Mouse (Mus musculus) left cerebral cortex, postnatal 10 days (tissue): ENCODE results near the gene Slc24a2. TPM values are rescaled to one million over a fixed set of nuclear protein-coding genes. Genes with fewer than 3 reads are reported as not detected.

ENCODE experiments used
- DNase-seq, 2 experiments: peaks; one replicate each; pipeline ENCODE4 v3.0.0; 2021 to 2022; ENCODE audit warnings: low spot score in 2 of 2, mixed read lengths in 1 of 2; ENCODE audit errors: extremely low spot score in 1 of 2
- intact Hi-C: fragments of 180-260 bp; cut with DNase I; formaldehyde crosslinking; loops from one replicate; pipeline ENCODE4 v1.15.1; 2025
- total RNA-seq, 2 experiments: library from RNA; stranded (reverse); gene quantifications; 2 replicates each; pipeline ENCODE4 v1.2.3; 2021

Slc24a2 gene
- total RNA-seq, 2 experiments from 2014 or later, result 107 to 121 TPM

DNA sequence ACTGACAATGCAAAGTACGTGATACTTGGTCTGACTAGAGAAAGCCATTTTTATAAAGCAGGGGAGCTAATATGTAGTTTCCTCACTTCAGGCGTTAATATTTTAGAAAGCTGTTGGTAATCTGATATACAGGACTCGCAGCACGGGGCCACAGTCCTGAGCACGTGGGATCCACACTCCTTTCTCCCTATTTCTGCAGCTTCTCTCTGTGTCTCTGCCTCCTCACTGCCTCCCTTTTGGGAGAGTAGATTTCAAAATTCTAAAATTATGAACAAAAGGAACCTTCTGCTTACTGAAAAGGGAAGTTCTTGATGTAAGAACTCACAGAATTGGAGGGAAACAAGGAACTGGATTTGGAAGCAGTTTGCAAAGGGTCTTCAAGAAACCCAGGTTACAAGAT lies 97.8 kb downstream of the Slc24a2 start:
- DNase-seq, result no peak
- intact Hi-C loops, result no loop called here

DNA sequence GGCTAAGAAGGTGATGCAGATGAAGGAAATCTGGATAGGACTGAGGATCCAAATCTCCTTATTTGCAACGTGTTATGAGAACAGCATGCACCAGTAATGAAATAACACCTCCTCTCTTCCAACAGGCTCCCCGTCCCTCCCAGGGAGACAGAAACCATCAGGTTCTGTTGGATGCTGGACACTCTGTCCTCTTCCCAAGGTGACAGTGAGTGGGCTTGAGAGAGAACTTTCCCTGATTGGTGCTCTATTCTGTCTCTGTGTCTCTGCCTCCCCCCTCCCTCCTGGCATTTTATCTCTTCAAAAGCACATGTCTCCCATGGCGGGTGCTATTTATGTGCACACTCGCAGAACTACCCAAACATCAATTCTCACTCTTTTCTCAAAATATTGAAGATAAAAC lies 103.5 kb downstream of the Slc24a2 start:
- DNase-seq, result no peak
- intact Hi-C loops, result no loop called here

DNA sequence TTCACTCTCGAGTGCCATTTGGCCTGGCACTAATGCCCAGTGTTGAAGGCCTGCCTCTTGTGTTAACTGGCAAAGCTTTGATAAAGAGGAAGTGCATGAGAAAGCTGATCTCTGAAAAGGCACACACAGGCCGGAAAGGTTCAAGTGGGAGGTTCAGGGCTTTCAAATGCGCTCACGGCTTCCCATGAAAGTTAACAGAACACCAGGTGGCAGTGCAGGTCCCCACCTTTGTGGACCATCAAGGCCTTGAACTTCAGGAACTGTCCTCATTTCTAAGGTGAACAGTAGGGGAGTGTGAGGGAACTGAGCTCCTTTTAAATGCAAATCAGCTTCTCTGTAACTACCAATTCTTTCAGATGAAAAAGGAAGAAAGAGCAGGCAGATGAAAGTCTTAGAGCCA lies 110.5 kb downstream of the Slc24a2 start:
- DNase-seq, result no peak
- intact Hi-C loops, result no loop called here

DNA sequence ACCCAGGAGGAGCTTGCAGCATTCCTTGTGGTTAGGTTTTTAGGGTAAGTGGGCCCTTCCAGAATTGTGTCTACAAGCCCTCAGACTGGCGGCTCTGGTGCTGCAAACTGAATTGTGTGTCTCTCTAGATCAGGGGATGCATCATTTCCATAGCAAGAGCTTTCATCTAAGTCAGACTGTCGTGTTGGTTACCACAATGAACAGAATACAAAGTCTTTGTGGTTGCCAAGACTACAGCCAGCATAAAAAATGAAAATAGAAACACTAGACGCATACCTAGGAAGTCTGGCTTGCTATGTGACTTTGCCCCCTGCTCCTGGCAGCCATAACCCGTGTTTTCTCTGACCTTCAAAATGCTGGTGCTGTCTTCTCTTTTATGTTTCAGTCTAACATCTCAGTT lies 114.6 kb downstream of the Slc24a2 start:
- intact Hi-C loops, result no loop called here
- no peak for DNase-seq

DNA sequence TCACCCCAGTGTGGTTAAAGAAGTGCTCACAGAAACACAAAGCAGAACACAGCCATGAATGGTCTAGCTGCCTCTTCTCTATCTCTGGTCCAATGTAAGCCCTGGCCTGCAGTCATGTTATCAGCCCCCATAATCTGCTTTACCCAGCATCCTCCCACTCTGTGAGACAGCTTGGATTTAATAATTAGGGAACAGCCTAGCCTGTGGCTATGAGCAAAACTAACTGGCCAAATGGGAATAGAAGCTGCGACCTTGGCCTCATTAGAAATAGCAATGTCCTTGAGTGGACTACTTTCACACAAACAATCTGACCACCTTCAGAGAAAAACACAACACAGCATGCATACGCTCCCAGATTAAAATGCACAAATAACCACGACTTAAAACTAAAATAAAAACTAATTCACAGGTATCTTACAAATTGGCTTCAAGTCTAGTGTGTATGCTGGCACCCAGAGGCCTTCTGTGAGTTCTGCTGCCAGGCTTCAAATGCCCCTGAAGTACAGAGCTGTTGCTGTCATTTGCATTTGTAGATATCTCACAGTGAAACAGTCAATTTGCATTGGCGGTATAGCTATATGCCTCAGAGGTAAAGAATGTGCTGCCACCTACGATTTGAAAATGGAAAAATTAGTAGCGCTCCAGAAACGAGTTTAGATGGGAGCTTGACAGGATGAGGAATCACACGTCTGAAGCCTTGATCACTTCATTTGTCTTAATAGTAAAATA lies 120.8 kb downstream of the Slc24a2 start:
- intact Hi-C loops, result no loop called here
- no peak for DNase-seq

DNA sequence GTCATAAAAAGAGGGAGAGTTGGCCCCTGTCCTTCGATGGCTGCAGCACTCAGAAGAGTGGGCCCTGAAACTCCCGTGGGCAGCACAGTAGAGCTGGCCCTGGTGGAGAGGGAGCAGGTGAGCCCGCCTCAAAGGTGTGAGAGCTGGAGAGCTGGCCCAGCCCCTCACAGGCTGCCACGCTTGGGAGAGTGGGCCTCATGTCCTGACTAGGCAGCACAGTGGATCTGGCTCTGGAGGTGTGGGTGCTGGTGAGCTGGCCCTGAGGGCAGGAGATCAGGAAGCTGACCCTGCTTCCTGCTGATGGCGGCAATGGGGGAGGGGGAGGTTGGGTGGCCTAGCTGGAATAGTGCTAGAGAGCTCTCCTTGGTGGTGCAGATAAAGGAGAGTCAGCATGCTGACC lies 129.3 kb downstream of the Slc24a2 start:
- no peak for DNase-seq
- intact Hi-C loops, result no loop called here

DNA sequence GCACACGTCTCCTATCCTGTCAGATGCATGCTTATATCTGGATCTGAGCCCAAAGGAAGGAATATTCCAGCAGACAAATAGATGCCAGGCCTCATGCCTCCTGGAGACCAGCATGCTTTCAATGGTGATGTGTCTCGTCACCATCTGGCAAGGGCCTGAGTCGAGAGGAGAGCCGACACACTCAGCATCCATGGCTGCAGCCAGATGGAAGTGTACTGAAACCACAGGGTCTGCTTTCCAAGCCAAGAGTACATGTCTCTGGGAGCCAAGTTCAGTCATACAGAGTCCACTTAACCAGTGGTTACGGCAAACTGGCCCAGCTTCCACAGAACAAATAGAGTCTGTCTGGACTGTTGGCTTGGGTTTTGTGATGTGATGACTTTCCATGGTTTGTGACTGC lies 134.1 kb downstream of the Slc24a2 start:
- intact Hi-C loops, result no loop called here
- peak in 1 of 2 experiments; percentile 27 for DNase-seq

DNA sequence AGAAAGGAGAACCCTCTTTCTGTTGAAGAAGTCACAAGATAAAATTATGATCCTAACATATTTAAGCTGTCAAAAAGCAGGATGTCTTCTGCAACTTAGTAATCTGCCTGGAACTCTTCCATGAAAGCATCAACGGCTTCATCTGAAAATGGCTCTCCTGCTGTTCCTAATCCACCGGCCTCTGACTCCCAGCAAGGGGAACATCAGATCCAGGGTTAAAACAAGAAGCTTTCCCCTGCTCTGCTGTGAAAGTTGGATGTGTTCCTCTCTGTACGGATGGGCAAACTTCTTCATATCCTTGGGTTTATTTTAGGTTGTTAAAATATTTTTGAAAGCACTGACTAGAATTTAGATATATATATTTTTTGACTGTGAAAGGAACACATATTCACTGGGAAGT lies 136.7 kb downstream of the Slc24a2 start:
- peak in 1 of 2 experiments; percentile 26 for DNase-seq
- intact Hi-C loops, result no loop called here

DNA sequence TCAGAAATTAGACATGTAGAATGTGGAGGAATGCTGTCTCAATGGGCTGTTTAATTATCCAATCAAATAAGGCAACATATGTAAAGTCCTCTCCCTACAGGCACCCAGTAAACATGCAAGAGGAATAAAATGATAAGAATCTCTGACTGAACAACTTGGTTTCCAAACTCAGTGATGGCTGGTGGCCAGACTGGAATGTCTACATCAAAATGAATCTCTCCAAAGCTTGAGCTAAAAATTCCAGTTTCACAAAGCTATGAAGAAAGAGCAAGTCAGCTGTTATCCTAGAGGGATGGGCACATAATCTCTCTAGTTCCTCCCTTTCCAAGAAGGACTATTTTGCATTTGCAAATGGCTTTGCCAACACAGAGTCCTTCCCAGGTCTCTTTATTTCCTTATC lies 139.4 kb downstream of the Slc24a2 start:
- intact Hi-C loops, result no loop called here
- peak in 1 of 2 experiments; percentile 47 for DNase-seq

DNA sequence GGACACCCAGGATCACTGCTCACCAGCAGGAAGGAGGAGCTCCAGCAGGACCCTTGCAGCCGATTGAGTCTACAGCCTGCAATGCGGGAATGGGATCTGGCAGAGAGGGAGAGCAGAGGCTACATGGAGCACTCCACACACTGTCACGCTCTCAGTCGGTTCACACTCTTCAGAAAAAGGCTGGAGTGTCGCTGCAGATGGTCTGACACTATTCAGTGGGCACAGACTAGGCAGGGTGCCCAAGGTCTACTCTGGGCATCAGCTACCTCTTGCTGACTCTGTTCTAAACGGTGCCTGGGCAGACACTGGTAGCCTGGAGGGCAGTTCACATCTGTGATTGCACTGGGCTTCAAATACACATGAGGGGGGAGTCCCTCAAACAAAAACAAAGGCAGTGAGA lies 141.6 kb downstream of the Slc24a2 start:
- intact Hi-C loops, result no loop called here
- DNase-seq, result peak; percentile 23 to 32

DNA sequence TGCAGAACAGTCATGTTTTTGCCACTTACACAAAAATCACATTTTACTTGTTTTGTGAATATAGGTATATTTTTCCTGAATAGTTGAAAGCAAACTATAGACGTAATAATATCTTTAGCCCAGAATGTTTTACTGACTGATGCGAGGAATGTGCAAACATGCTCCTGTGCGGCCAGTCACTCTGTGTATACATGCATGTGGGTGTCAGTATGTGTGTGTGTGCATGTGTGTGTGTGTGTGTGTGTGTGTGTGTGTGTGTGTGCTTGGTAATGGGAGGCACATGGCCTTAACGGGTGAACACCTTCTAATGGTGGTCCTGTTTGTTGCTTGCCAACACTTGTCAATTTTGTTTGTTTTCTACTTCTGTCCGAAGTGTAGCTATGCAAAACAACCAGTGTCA lies 142.7 kb downstream of the Slc24a2 start:
- intact Hi-C loops, result no loop called here
- DNase-seq, result no peak

DNA sequence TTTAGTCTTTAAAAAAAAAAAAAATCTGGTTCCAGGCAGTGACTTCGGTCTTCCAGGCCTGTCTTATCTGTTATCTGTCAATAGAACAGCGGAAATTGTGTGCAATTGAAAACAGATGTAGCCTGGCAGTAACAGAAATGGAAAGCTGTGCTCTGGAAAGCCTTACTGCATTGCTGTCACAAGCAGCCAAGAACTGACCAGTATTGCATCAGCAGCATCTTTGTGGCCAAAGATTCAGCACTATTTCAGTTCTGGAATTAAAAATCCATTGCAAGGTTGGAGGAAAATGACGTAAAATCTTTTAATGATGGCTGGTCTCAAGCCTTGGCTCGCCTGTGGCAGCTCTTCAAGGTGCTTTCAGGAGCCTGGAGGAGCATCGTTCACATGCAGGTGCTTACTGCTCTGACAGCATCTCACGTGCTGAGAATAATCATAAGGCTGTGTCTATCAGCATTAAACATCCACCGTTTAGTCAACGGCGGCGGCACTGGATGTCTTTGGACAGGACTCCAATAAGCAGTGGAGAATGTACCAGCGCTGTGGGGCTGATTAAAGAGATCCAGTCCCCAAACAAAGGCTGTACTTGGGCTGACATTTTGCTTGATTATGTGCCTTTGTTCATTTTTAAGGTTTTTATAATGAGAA lies 143.2 kb downstream of the Slc24a2 start:
- intact Hi-C loops, result no loop called here

DNA sequence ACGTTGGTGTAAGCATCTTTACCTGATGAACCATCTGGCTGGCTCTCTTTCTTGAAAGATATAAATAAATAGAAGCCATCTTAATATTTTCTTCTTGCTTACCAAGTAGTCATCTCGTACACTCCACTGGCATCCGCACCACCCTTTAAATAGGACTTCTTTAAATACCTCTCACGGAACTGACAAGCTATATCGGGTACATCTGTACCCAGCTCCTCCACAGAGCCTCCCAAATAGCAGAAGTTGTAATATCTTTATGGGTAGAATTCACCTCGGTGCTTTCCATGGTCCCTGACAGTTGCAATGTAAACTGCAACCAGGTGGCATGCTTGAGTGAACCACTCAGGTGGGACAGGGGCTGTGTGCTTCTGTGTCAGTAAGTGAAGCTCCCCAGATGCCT lies 149.0 kb downstream of the Slc24a2 start:
- intact Hi-C loops, result no loop called here
- DNase-seq, result no peak

More for the DNA sequence above, 143.2 kb downstream of the Slc24a2 start:
- no peak for DNase-seq

DNA sequence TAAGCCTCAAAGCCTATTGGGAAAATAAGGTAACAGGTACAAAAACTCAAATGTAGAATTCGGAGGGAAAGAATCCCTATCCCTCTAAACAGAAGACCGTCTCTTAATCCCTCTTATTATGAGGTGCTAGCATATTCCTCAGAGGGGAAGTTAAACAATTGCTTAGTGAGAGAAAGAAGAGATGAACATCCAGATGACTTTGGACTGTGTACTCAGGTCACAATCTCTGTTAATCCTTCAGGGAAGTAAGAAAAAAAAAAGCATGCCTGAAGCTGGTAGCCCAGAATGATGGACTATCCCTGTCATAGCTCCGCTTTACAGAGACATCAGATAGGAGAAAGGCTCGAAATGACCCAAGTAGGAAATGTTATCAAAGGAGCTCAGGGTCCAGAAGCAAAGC lies 151.0 kb downstream of the Slc24a2 start:
- intact Hi-C loops, result no loop called here
- DNase-seq, result no peak

DNA sequence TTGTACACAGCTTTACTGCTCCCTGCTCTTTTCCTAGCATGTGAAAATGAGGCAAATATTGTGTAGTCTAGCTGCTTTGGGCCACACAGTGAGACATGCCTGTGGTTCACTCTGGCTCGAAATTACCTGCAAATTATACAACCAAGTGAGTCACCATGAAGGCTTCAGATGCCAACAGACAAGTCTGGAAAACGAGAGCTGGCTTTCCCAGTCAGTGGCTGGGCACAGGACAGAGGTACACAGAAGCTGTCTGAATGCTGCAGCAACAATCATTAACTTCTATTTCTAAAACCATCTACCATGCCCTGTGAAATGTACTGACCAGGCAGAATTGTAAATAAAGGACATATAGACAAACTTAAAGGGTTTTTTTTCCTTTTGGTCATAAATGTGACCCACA lies 151.6 kb downstream of the Slc24a2 start:
- intact Hi-C loops, result no loop called here

DNA sequence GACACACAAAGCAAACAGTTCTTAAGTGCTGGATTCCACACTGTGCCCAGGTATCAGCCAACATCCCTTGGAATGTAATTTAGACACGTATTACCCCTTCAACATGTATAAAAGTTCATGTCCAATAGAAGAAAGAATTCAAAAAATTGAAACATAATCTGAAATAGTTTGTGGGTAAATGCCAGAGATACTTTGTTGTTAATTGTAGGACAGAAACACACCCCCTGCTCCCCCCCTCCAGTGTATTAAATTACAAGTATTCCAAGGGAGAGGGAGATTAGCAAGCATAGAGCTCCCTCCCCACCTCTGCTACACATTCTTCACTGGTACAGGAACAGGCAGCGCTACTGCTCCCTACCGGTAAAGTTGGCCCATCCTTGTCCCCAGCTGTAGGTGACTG lies 154.5 kb downstream of the Slc24a2 start:
- DNase-seq, result no peak
- intact Hi-C loops, result no loop called here

More for the DNA sequence above, 151.6 kb downstream of the Slc24a2 start:
- DNase-seq, result no peak

DNA sequence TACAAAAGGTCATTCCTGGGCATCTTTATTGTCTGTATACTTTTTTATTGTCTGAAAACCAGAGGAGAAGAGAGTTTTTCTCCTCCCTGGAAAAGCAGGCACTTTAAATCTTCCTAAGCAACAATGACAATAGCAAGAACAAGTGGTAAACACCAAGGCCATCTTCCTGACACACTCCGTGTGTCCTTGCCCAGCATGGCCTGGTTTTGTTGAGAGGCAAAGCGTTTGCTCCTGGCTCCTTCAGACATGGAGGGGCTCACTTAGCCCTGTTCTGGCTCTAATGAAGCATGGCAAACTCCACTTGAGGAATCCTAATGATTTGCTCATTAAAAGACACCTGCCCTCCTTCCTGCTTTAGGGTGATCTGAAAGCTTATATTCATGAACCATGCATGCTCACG lies 162.2 kb downstream of the Slc24a2 start:
- intact Hi-C loops, result no loop called here
- no peak for DNase-seq

DNA sequence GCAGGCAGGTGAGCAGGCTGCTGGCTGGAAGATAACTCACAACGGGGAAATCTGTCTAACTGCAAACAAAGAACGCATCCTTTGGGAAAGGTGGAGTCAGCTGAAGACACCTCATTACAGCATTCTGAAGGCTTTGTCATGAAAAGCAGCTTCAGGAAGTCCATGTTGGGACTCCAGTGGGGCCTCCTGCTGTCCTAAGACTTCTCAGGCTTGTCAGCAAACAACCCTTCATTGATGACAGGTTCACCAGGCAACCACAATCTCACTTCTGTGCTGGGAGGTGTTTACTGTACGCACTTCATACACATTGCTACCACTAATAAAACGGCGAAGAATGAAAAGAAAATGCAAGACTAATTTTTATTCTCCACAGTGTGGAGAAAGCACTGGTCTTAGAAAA lies 165.1 kb downstream of the Slc24a2 start:
- DNase-seq, result no peak
- intact Hi-C loops, result no loop called here

DNA sequence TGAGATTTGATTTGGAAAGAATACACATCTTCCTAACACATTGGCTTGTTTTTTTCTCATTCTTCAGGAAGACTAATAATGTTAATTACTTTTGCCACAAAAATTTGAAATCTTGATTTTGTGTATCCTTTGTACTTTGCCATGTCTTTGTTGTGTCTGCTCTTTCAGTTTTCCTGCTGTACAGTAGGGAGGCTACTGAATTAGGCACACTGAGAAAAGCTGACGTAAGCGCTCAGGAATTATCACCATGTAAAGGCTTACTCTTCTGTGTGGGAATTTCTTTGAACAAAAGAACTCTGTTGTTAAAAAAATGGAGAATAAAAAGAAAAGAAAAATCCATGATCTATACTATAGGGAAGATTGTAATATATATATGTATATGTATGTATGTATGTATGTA lies 165.7 kb downstream of the Slc24a2 start:
- no peak for DNase-seq
- intact Hi-C loops, result no loop called here

DNA sequence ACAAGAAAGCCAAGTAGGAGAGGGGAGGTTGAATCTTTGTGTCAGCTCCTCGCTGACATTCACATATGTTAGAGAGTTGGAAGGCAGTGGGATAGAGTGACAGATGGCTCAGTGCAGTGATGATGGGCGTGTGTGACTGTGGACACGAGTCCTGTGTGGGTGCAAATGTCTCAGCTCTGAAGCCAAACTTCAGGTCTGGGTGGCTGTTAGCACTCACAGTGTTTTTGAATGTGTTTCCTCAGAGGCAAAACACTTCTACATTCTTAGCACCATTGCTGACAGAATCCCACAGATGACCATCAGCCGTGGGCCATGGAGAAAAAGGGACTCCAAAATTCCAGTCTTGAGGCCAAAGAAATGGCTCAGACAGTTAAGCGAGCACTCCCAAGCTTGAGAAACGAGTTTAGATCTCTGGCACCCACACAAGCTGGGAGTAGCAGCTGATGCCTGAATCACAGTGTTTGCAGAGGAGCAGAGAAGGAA lies 167.5 kb downstream of the Slc24a2 start:
- intact Hi-C loops, result no loop called here
- DNase-seq, result peak in 1 of 2 experiments; percentile 29

DNA sequence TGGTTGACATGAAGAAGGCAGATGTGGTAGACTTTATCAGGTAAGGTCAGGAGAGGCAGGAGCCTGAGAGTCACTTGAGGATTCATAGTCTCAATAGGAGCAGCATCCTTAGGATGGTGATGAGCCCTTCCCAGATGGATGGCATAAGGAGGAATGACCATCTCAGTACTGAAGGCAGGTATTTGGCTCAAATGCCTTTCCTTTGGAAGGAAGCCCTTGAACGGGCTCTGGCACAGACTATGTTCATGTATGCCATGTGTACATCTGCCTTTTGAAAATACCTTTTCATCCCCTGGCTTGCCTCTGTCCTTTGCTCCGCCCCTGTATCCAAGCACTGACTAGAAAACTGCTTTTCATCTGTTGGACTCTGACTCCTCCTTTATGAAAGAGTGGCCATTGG lies 168.6 kb downstream of the Slc24a2 start:
- intact Hi-C loops, result no loop called here
- DNase-seq, result no peak
